Mouse (Mus musculus): ENCODE results near the gene Ckb. TPM values are rescaled to one million over a fixed set of nuclear protein-coding genes. Genes with fewer than 3 reads are reported as not detected.

Gene Ckb
- total and polyA plus RNA-seq, 2 experiments from 2014 or later = 1,654 to 2,112 TPM

DNA sequence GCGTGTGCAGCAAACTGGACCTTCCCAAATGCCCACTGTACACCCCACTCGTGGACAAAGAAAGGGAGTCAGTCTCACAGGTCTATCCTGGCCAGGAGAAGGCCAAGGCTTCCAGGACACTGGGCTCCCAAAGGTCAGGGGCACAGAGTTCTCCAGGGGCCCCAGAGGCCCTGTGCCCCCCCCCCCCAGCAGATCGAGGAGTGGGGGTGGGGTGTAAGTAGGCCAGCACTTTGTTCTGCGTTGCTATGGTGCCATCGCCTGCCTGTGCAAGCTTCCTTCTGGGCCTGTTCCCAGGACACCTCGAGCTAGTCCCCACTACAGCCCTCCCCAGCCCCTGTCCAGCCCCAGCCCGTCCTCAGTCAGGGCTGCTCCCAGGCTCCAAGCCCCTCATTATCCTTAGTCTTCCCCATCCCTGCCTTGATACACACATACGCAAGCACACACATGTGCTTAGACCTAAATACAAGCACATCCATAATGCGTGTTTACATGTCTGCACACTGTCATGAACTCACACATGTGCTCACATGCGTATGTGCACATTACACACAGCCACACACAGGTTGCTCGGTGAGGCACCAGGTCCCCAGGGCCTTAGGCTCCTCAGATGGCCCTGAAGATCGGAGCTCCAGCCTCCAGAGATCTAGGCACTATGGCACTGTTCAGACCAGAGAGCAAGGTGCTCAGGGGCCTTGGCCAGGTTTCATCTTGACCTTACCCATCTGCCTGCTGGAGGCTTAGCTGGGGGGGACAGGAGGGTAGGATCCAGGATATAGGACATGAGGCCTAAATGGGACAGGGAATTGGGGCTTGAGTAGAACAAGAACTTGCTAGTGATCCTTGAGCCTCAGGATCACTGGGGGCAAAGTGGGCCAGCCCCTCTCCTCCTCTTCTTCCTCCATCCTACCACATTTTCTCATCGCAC, 23.0 kb upstream of the Ckb start:
- Histone ChIP-seq H3K27ac (ENCODE audit: low read depth, low read length) (peak overlapping the region; percentile 75), H3K9ac (replicated peaks; ENCODE audit: low read length, poor library complexity, severe bottlenecking) (peak overlapping the region; percentile 33; the same call in 1 of the 2 replicates), H3K4me2 (ENCODE audit: low read depth, low read length, poor library complexity, severe bottlenecking) (peak overlapping the region; percentile 1; the same call in 1 of the 2 replicates), H3K4me3 (ENCODE audit: low read depth, low read length) (no peak overlapping the region), H3K9me3 (ENCODE audit: low read length) (no peaks in the 10 kb centered on the region), H3K27me3 (ENCODE audit: insufficient read depth, low read length) (no peaks in the 10 kb centered on the region), H3K36me3 (ENCODE audit: insufficient read depth, low read length) (no peaks in the 10 kb centered on the region), H3K4me1 (ENCODE audit: insufficient read depth, low read length) (peaks cover 23% of the 10 kb centered on the region)
- peak; percentile 83 for DNase-seq (ENCODE audit: low spot score)
- ATAC-seq (ENCODE audit: low FRiP score) = peak; percentile 63
- 28% methylated on average over 12 of the region's 13 CpGs for WGBS
- TF ChIP-seq CTCF (IDR thresholded peaks at IDR 0.05) = no peak

- Histone ChIP-seq H3K9ac (replicated peaks; ENCODE audit: low read length, poor library complexity, severe bottlenecking) (peak overlapping the region; percentile 36; the same call in 1 of the 2 replicates), H3K4me3 (ENCODE audit: low read depth, low read length) (no peak overlapping the region), H3K9me3 (ENCODE audit: low read length) (no peaks in the 10 kb centered on the region), H3K4me1 (ENCODE audit: insufficient read depth, low read length) (peaks cover 23% of the 10 kb centered on the region), H3K27ac (ENCODE audit: low read depth, low read length) (peak overlapping the region; percentile 75), H3K36me3 (ENCODE audit: insufficient read depth, low read length) (no peaks in the 10 kb centered on the region), H3K27me3 (ENCODE audit: insufficient read depth, low read length) (no peaks in the 10 kb centered on the region), H3K4me2 (ENCODE audit: low read depth, low read length, poor library complexity, severe bottlenecking) (peak overlapping the region; percentile 15; the same call in 1 of the 2 replicates)
- TF ChIP-seq CTCF (IDR thresholded peaks at IDR 0.05) = no peak
- ATAC-seq (ENCODE audit: low FRiP score) (peak; percentile 66), DNase-seq (ENCODE audit: low spot score) (no peak)
- 2% methylated on average over 12 of the region's 12 CpGs for WGBS
Measured at GRCm38 (mm10) chr12:111694271-111694781, 22.2 kb upstream of the Ckb start.

GRCm38 (mm10) chr12:111693341-111694270, 21.5 kb upstream of the Ckb start:
- Histone ChIP-seq H3K36me3 (ENCODE audit: insufficient read depth, low read length) (no peaks in the 10 kb centered on the region), H3K4me1 (ENCODE audit: insufficient read depth, low read length) (peaks cover 23% of the 10 kb centered on the region), H3K4me3 (ENCODE audit: low read depth, low read length) (no peak overlapping the region), H3K27me3 (ENCODE audit: insufficient read depth, low read length) (no peaks in the 10 kb centered on the region), H3K9ac (replicated peaks; ENCODE audit: low read length, poor library complexity, severe bottlenecking) (peak overlapping the region; percentile 36; the same call in 1 of the 2 replicates), H3K27ac (ENCODE audit: low read depth, low read length) (peak overlapping the region; percentile 75), H3K4me2 (ENCODE audit: low read depth, low read length, poor library complexity, severe bottlenecking) (no peak overlapping the region), H3K9me3 (ENCODE audit: low read length) (no peaks in the 10 kb centered on the region)
- DNase-seq (ENCODE audit: low spot score) (peak; percentile 92), ATAC-seq (ENCODE audit: low FRiP score) (peak; percentile 82)
- 12% methylated on average over 18 of the region's 18 CpGs for WGBS
- TF ChIP-seq CTCF (IDR thresholded peaks at IDR 0.05) = no peak

GRCm38 (mm10) chr12:111692899-111693298, 20.8 kb upstream of the Ckb start:
- WGBS = 68% methylated on average over 5 of the region's 5 CpGs
- TF ChIP-seq CTCF (IDR thresholded peaks at IDR 0.05) = no peak
- no peak overlapping the region for H3K4me2 ChIP-seq (ENCODE audit: low read depth, low read length, poor library complexity, severe bottlenecking)
- no peak overlapping the region for H3K9ac ChIP-seq (replicated peaks; ENCODE audit: low read length, poor library complexity, severe bottlenecking)
- H3K4me3 ChIP-seq (ENCODE audit: low read depth, low read length) = no peak overlapping the region
- ATAC-seq (ENCODE audit: low FRiP score) (no peak), DNase-seq (ENCODE audit: low spot score) (no peak)
- no peaks in the 10 kb centered on the region for H3K27me3 ChIP-seq (ENCODE audit: insufficient read depth, low read length)
- H3K27ac ChIP-seq (ENCODE audit: low read depth, low read length) = peak overlapping the region; percentile 75; the same call in 1 of the 2 replicates
- H3K4me1 ChIP-seq (ENCODE audit: insufficient read depth, low read length) = peaks cover 26% of the 10 kb centered on the region
- no peaks in the 10 kb centered on the region for H3K36me3 ChIP-seq (ENCODE audit: insufficient read depth, low read length)
- H3K9me3 ChIP-seq (ENCODE audit: low read length) = no peaks in the 10 kb centered on the region

GRCm38 (mm10) chr12:111691346-111691872, 19.3 kb upstream of the Ckb start:
- Histone ChIP-seq H3K9me3 (ENCODE audit: low read length) (no peaks in the 10 kb centered on the region), H3K4me2 (ENCODE audit: low read depth, low read length, poor library complexity, severe bottlenecking) (no peak overlapping the region), H3K27me3 (ENCODE audit: insufficient read depth, low read length) (no peaks in the 10 kb centered on the region), H3K27ac (ENCODE audit: low read depth, low read length) (peak overlapping the region; percentile 67), H3K9ac (replicated peaks; ENCODE audit: low read length, poor library complexity, severe bottlenecking) (no peak overlapping the region), H3K36me3 (ENCODE audit: insufficient read depth, low read length) (no peaks in the 10 kb centered on the region), H3K4me3 (ENCODE audit: low read depth, low read length) (no peak overlapping the region), H3K4me1 (ENCODE audit: insufficient read depth, low read length) (peaks cover 33% of the 10 kb centered on the region)
- DNase-seq (ENCODE audit: low spot score) = peak; percentile 87
- 7% methylated on average over 5 of the region's 5 CpGs for WGBS
- peak; percentile 9; the same call in 1 of the 2 replicates for TF ChIP-seq CTCF (IDR thresholded peaks at IDR 0.05)
- peak; percentile 17; the same call in 1 of the 2 replicates for ATAC-seq (ENCODE audit: low FRiP score)

Data from midbrain, postnatal 0 days (tissue).